Mouse (Mus musculus): Measurements from ENCODE around the gene Dlx3. TPM values are rescaled to one million over a fixed set of nuclear protein-coding genes. Genes with fewer than 3 reads are reported as not detected.

Dlx3 gene
- polyA plus RNA-seq, 1 experiment: 2.0 TPM

DNA sequence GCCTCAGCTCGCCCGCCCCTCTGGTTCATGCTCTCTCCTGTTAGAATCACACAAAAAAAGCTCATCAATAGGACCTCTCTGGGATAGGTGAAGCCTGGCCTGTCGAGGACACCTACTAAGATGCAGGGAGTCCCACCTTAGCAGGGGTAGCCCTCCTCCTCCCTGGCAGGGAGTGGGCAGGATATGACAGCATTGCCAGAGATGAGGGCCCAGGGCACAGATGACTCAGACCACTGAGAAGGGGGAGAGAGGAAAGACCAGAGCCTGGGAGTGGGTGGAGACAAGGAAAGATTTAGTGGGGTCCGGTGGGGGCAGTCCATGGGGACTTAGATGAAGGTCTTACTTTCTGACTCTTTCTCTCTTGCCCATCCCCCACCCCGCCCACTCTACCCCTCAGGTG, 33.7 kb upstream of the Dlx3 start:
- Histone ChIP-seq H3K4me1 (ENCODE audit: control insufficient read depth, insufficient read depth, low read length) (peaks cover 37% of the 10 kb centered on the region), H3K4me3 (replicated peaks; ENCODE audit: extremely low read depth, low read depth, low read length) (no peak overlapping the region)
- no peak for TF ChIP-seq POLR2A (IDR thresholded peaks at IDR 0.05; ENCODE audit: borderline replicate concordance, extremely low read depth, low read depth, low read length)
- no peak for TF ChIP-seq CTCF (IDR thresholded peaks at IDR 0.05; ENCODE audit: insufficient read depth, low read length)
- no peak for DNase-seq
- 54% methylated on average over 5 of the region's 5 CpGs for WGBS

GRCm38 (mm10) chr11:95087301-95088228, 32.4 kb upstream of the Dlx3 start:
- no peak for DNase-seq
- WGBS: 52% methylated on average over 17 of the region's 17 CpGs
- Histone ChIP-seq H3K4me1 (ENCODE audit: control insufficient read depth, insufficient read depth, low read length) (peaks cover 37% of the 10 kb centered on the region), H3K4me3 (replicated peaks; ENCODE audit: extremely low read depth, low read depth, low read length) (no peak overlapping the region)
- no peak for TF ChIP-seq CTCF (IDR thresholded peaks at IDR 0.05; ENCODE audit: insufficient read depth, low read length)
- no peak for TF ChIP-seq POLR2A (IDR thresholded peaks at IDR 0.05; ENCODE audit: borderline replicate concordance, extremely low read depth, low read depth, low read length)

DNA sequence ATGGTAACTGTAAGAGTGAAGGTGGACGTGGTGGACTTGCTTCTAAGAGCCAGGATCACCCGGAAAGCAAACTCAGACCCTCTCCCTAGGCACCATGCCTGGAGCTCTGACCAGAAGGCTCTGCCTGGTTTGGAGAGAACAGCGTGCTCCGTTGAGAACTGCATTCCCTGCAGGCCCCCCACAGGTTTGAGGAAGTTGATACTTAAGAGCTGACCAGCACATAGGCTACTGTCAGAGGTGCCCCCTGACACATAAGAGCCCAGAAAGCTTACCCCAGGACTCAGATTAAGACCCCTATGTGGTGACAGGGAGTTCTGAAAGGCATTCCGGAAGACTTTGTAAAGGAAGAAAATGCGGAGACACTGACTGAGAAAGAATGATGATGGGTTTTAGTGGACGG, 31.6 kb upstream of the Dlx3 start:
- DNase-seq: no peak
- Histone ChIP-seq H3K4me1 (ENCODE audit: control insufficient read depth, insufficient read depth, low read length) (peaks cover 37% of the 10 kb centered on the region), H3K4me3 (replicated peaks; ENCODE audit: extremely low read depth, low read depth, low read length) (no peak overlapping the region)
- TF ChIP-seq CTCF (IDR thresholded peaks at IDR 0.05; ENCODE audit: insufficient read depth, low read length): no peak
- TF ChIP-seq POLR2A (IDR thresholded peaks at IDR 0.05; ENCODE audit: borderline replicate concordance, extremely low read depth, low read depth, low read length): no peak
- 51% methylated on average over 7 of the region's 7 CpGs for WGBS

DNA sequence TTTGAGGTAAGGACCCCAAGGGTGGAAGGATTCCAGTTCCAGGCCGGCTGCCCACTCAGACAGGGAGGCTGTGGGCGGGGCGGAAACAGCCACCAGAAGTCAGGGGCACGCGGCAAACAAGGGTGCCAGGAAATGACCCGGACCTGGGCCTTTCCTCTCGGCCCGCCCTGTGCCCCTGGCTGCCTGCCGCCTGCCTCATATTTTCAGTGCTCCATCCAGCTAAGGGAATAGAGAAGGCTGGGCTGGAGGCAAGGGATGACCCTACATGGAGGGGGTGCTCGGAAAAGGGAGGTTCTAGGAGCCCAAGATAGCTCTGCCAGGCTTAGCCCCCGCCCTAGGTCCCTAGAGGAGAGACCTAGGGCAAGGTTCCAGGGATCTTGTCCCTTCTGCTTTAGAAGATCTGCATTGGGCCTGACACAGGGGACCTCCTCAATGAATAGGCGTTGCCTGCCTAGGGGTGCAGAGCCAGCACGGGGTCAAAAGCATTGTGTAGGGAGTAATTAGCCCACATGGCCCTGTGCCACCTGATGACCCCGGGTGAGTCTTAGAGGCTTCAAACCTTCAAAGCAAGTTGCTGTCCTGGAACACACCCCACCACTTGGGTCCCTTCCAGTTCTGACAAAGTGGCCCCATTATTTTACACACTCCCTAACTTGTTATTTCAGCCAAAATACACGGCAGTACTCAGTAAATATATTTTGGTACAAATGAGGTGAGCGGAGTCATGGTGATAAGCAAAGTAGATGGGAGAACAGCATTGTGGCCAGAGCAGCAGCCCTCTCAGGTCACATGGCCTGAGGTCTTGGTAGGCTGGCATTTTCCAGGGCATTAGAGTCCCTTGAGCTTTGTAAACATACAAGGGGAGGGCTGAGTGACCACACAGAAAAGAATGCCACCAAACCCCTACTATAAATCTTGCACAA, 30.8 kb upstream of the Dlx3 start:
- DNase-seq: no peak
- H3K4me3 ChIP-seq (replicated peaks; ENCODE audit: extremely low read depth, low read depth, low read length): no peak overlapping the region
- TF ChIP-seq CTCF (IDR thresholded peaks at IDR 0.05; ENCODE audit: insufficient read depth, low read length): no peak
- TF ChIP-seq POLR2A (IDR thresholded peaks at IDR 0.05; ENCODE audit: borderline replicate concordance, extremely low read depth, low read depth, low read length): no peak; the same call in 1 of the 2 replicates
- H3K4me1 ChIP-seq (ENCODE audit: control insufficient read depth, insufficient read depth, low read length): peaks cover 37% of the 10 kb centered on the region
- WGBS: 30% methylated on average over 16 of the region's 16 CpGs

GRCm38 (mm10) chr11:95093077-95093476, 26.8 kb upstream of the Dlx3 start:
- Histone ChIP-seq H3K4me1 (ENCODE audit: control insufficient read depth, insufficient read depth, low read length) (peaks cover 15% of the 10 kb centered on the region), H3K4me3 (replicated peaks; ENCODE audit: extremely low read depth, low read depth, low read length) (no peak overlapping the region)
- DNase-seq: no peak
- WGBS: 57% methylated on average over 5 of the region's 5 CpGs
- TF ChIP-seq POLR2A (IDR thresholded peaks at IDR 0.05; ENCODE audit: borderline replicate concordance, extremely low read depth, low read depth, low read length) (no peak), CTCF (IDR thresholded peaks at IDR 0.05; ENCODE audit: insufficient read depth, low read length) (no peak)

DNA sequence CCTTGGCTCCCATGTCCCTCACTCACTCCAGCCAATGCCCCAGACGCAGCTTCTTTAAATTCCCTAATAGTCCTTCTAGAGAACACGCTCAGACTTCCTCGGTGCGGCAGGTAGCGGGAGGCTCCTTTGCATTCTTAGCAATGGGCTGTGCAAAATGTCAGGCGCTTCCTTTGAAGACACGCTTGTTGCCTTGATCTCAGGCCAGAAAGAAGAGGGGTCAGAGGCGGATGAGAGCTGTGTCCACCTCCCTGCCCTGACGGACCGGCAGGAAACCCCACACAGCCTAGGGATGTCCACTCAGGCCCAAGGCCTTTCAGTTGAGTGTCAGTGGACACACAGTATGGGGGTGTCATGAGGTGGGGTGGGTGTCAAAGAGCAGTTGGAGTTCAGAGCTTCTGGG, 24.3 kb upstream of the Dlx3 start:
- 52% methylated on average over 10 of the region's 10 CpGs for WGBS
- no peak for DNase-seq
- TF ChIP-seq POLR2A (IDR thresholded peaks at IDR 0.05; ENCODE audit: borderline replicate concordance, extremely low read depth, low read depth, low read length): no peak
- TF ChIP-seq CTCF (IDR thresholded peaks at IDR 0.05; ENCODE audit: insufficient read depth, low read length): no peak
- Histone ChIP-seq H3K4me3 (replicated peaks; ENCODE audit: extremely low read depth, low read depth, low read length) (no peak overlapping the region), H3K4me1 (ENCODE audit: control insufficient read depth, insufficient read depth, low read length) (peaks cover 3% of the 10 kb centered on the region; the same call in 1 of the 2 replicates)

GRCm38 (mm10) chr11:95096608-95097373, 23.1 kb upstream of the Dlx3 start:
- H3K4me1 ChIP-seq (ENCODE audit: control insufficient read depth, insufficient read depth, low read length): peaks cover 3% of the 10 kb centered on the region; the same call in 1 of the 2 replicates
- no peak overlapping the region for H3K4me3 ChIP-seq (replicated peaks; ENCODE audit: extremely low read depth, low read depth, low read length)
- 44% methylated on average over 4 of the region's 4 CpGs for WGBS
- DNase-seq: no peak
- TF ChIP-seq CTCF (IDR thresholded peaks at IDR 0.05; ENCODE audit: insufficient read depth, low read length) (no peak), POLR2A (IDR thresholded peaks at IDR 0.05; ENCODE audit: borderline replicate concordance, extremely low read depth, low read depth, low read length) (no peak)

GRCm38 (mm10) chr11:95097889-95098288, 22.0 kb upstream of the Dlx3 start:
- WGBS: 66% methylated on average over 6 of the region's 6 CpGs
- DNase-seq: no peak
- no peak for TF ChIP-seq POLR2A (IDR thresholded peaks at IDR 0.05; ENCODE audit: borderline replicate concordance, extremely low read depth, low read depth, low read length)
- no peak for TF ChIP-seq CTCF (IDR thresholded peaks at IDR 0.05; ENCODE audit: insufficient read depth, low read length)
- H3K4me1 ChIP-seq (ENCODE audit: control insufficient read depth, insufficient read depth, low read length): peaks cover 3% of the 10 kb centered on the region; the same call in 1 of the 2 replicates
- no peak overlapping the region for H3K4me3 ChIP-seq (replicated peaks; ENCODE audit: extremely low read depth, low read depth, low read length)
